Mouse (Mus musculus) heart, adult 2 months (tissue): ENCODE results near the gene Sept11.

Experiments
- CTCF ChIP-seq: fragments of 200-600 bp; IDR thresholded peaks from 2 replicates; pipeline ENCODE4 v1.8.1; 2022; ENCODE audit warnings: antibody characterized with exemption, mild to moderate bottlenecking, moderate library complexity
- EP300 ChIP-seq: fragments of 200-500 bp; IDR thresholded peaks from 2 replicates; pipeline ENCODE4 v1.6.1; 2011; ENCODE audit warnings: low read depth, low read length, control low read depth; ENCODE audit not compliant: insufficient read depth
- POLR2A ChIP-seq: fragments of 200-500 bp; IDR thresholded peaks from 2 replicates; pipeline ENCODE4 v1.6.1; 2011; ENCODE audit warnings: mild to moderate bottlenecking, low read depth, low read length, control low read depth; ENCODE audit not compliant: insufficient read depth

- TF ChIP-seq CTCF (no peak), POLR2A (no peak), EP300 (no peak)
These were observed 15.4 kb upstream of the Sept11 start for GRCm38 (mm10) chr5:93077661-93078323.
